Mouse (Mus musculus) midbrain, embryonic 13.5 days (tissue): ENCODE results near the gene Dnajc5g. TPM values are rescaled to one million over a fixed set of nuclear protein-coding genes. Genes with fewer than 3 reads are reported as not detected.
A peak's percentile ranks its signal among the peaks of the same experiment; 100 is the strongest.

Experiments used
- ATAC-seq: fragments of 200-750 bp; cut with Nextera tagmentation; 2 replicates; pipeline ENCODE4 v1.8.0; 2017; ENCODE audit warnings: mild to moderate bottlenecking, moderate TSS enrichment, moderate library complexity
- H3K27ac ChIP-seq: fragments of 300-500 bp; sonication (generic); 2 replicates; pipeline ENCODE4 v1.5.1; 2015; ENCODE audit warnings: inconsistent platforms, mild to moderate bottlenecking, moderate library complexity
- H3K27me3 ChIP-seq: fragments of 300-500 bp; sonication (generic); 2 replicates; pipeline ENCODE4 v1.6.1; 2015; ENCODE audit warnings: mild to moderate bottlenecking, inconsistent platforms
- H3K36me3 ChIP-seq: fragments of 300-500 bp; sonication (generic); 2 replicates; pipeline ENCODE4 v1.6.1; 2015; ENCODE audit warnings: mild to moderate bottlenecking, inconsistent platforms
- H3K4me1 ChIP-seq: fragments of 300-500 bp; sonication (generic); replicated peaks from 2 replicates; pipeline ENCODE4 v1.6.1; 2015; ENCODE audit warnings: inconsistent platforms
- H3K4me2 ChIP-seq: fragments of 300-500 bp; sonication (generic); replicated peaks from 2 replicates; pipeline ENCODE4 v1.6.1; 2015; ENCODE audit warnings: moderate library complexity, mild to moderate bottlenecking, inconsistent platforms
- H3K4me3 ChIP-seq: fragments of 300-500 bp; sonication (generic); replicated peaks from 2 replicates; pipeline ENCODE4 v1.5.1; 2015; ENCODE audit warnings: mild to moderate bottlenecking, inconsistent platforms
- H3K9ac ChIP-seq: fragments of 300-500 bp; sonication (generic); replicated peaks from 2 replicates; pipeline ENCODE4 v1.6.1; 2015; ENCODE audit warnings: mild to moderate bottlenecking, inconsistent platforms
- H3K9me3 ChIP-seq: fragments of 300-500 bp; sonication (generic); 2 replicates; pipeline ENCODE4 v1.6.1; 2016; ENCODE audit warnings: mild to moderate bottlenecking, inconsistent platforms
- WGBS: fragments of 180-500 bp; shearing (Covaris S2); methylation state at CpG from one replicate; pipeline ENCODE4 v1.1.7; 2015; 5-methylcytosine and 5-hydroxymethylcytosine counted together
- polyA plus RNA-seq: library from polyadenylated mRNA; unstranded; fragments of >200 nt; fragmentation: Nextera tagmentation; extraction: Ambion mirVana; gene quantifications from 2 replicates; pipeline ENCODE4 v1.2.1, GENCODE M21; 2015

The Dnajc5g gene
- not detected in 2 replicates for polyA plus RNA-seq

DNA sequence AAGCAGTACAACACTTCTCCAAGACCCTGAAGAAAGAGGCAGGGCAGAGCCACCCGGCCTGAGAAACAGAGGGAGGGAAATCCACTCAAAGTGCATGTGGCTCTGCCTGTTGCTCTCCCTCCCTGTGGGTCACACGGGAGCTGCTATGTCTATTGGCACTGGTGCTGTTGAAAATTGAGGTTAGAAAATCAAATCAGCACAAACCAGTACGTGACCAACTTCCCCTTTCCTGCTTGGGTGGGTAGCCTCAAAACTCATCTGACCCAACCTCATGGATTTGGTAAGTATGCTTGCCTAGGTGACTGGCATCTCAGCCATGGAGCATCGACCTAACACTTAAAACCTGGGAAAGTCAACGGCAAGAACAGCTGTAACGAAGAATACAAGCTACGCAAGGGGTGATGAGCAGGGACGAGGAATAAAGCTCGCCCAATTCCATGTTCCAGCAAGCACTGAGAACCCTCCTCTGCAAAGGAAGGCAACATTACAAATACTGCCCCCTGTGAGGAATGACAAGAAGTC is at the start of gene Dnajc5g:
Gene Dnajc5g, plus strand, starts transcription at position 472 of the 522 bp plus-strand sequence.
- Histone ChIP-seq H3K4me3 (no peak within 1 kb of the TSS), H3K27ac (no peak within 1 kb of the TSS), H3K4me2 (no peak within 1 kb of the TSS), H3K9ac (no peak within 1 kb of the TSS), H3K36me3 (no peaks in the 10 kb centered on the region), H3K9me3 (no peaks in the 10 kb centered on the region), H3K4me1 (no peaks in the 10 kb centered on the region), H3K27me3 (no peaks in the 10 kb centered on the region)
- 83% methylated on average over 9 of the region's 9 CpGs for WGBS
- no peak for ATAC-seq

- no peaks in the 10 kb centered on the region for H3K4me1 ChIP-seq
- no peak for ATAC-seq
- no peaks in the 10 kb centered on the region for H3K9me3 ChIP-seq
- WGBS: 93% methylated on average over 3 of the region's 3 CpGs
- H3K9ac ChIP-seq: no peak overlapping the region
- H3K27ac ChIP-seq: no peak overlapping the region
- no peak overlapping the region for H3K4me2 ChIP-seq
- H3K27me3 ChIP-seq: no peaks in the 10 kb centered on the region
- no peak overlapping the region for H3K4me3 ChIP-seq
- peaks cover 95% of the 10 kb centered on the region for H3K36me3 ChIP-seq
These were observed 36.3 kb upstream of the Dnajc5g start for GRCm38 (mm10) chr5:31069810-31070209.

DNA sequence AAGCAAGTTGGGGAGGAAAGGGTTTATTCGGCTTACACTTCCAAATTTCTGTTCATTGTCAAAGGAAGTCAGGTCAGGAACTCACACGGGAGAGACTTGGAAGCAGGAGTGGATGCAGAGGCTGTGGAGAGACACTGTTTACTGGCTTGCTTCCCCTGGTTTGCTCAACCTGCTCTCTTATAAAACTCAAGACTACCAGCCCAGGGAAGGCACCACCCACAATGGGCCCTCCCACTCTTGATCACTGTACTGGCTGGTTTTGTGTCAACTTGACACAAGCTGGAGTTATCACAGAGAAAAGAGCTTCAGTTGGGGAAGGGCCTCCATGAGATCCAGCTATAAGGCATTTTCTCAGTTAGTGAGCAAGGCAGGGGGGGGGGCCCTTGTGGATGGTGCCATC is 35.0 kb upstream of the Dnajc5g start:
- Histone ChIP-seq H3K27ac (no peak overlapping the region), H3K36me3 (peaks cover 100% of the 10 kb centered on the region), H3K27me3 (no peaks in the 10 kb centered on the region), H3K9ac (no peak overlapping the region), H3K4me2 (no peak overlapping the region), H3K4me3 (no peak overlapping the region), H3K4me1 (no peaks in the 10 kb centered on the region), H3K9me3 (no peaks in the 10 kb centered on the region)
- 92% methylated on average over 2 of the region's 2 CpGs for WGBS
- no peak for ATAC-seq

- H3K4me3 ChIP-seq: no peak overlapping the region
- ATAC-seq: no peak
- H3K4me2 ChIP-seq: no peak overlapping the region
- no peak overlapping the region for H3K9ac ChIP-seq
- H3K36me3 ChIP-seq: peaks cover 100% of the 10 kb centered on the region
- H3K27ac ChIP-seq: no peak overlapping the region
- H3K27me3 ChIP-seq: no peaks in the 10 kb centered on the region
- no peaks in the 10 kb centered on the region for H3K4me1 ChIP-seq
- H3K9me3 ChIP-seq: no peaks in the 10 kb centered on the region
- WGBS: 96% methylated on average over 11 of the region's 11 CpGs
These were observed 34.3 kb upstream of the Dnajc5g start for GRCm38 (mm10) chr5:31071821-31072220.

GRCm38 (mm10) chr5:31073176-31073575 is 32.9 kb upstream of the Dnajc5g start:
- no peaks in the 10 kb centered on the region for H3K4me1 ChIP-seq
- no peak overlapping the region for H3K4me3 ChIP-seq
- no peaks in the 10 kb centered on the region for H3K9me3 ChIP-seq
- no peak for ATAC-seq
- peaks cover 100% of the 10 kb centered on the region for H3K36me3 ChIP-seq
- WGBS: 90% methylated on average over 12 of the region's 12 CpGs
- no peak overlapping the region for H3K4me2 ChIP-seq
- no peaks in the 10 kb centered on the region for H3K27me3 ChIP-seq
- H3K27ac ChIP-seq: no peak overlapping the region
- no peak overlapping the region for H3K9ac ChIP-seq

GRCm38 (mm10) chr5:31076346-31076745 is 29.7 kb upstream of the Dnajc5g start:
- no peak overlapping the region for H3K4me2 ChIP-seq
- no peak overlapping the region for H3K9ac ChIP-seq
- no peak overlapping the region for H3K4me3 ChIP-seq
- WGBS: 90% methylated on average over 13 of the region's 13 CpGs
- no peak overlapping the region for H3K27ac ChIP-seq
- H3K4me1 ChIP-seq: no peaks in the 10 kb centered on the region
- peaks cover 79% of the 10 kb centered on the region for H3K36me3 ChIP-seq
- no peaks in the 10 kb centered on the region for H3K27me3 ChIP-seq
- no peaks in the 10 kb centered on the region for H3K9me3 ChIP-seq
- ATAC-seq: no peak

DNA sequence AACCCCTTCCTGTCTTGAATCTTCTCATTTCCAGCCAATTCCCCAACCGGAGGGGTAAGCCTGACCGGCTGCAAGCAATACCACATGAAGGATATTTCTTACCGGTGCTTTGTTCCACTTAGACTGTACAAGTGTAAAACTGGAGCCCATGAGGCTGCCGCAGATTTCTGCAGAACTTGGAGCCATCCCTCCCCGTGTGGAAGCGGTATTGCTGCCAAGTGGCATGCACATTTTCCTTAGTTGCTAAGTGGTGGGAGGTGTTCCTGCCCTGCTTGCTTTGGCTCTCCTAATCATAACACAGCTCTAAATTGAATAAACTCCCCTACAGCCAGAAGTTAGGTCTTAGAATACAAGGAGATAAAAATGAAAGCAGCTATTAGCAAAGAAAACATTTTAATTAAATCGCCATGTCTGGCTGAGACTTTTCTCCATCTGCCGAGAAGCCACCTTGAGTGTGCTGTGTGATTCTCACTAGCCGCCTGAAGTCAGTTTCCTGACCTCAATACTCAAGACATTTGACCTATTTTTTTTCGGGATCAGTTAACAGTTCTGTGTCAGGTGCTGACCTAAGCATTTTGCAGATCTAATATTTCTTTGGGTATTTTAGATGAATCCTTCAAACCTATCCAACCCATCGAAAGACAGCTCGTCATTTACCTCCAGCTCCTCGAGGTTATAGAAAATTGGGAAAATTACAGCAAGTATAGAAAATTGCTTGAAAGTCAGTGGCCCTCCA is 25.9 kb upstream of the Dnajc5g start:
- Histone ChIP-seq H3K9ac (no peak overlapping the region), H3K4me2 (no peak overlapping the region), H3K4me3 (no peak overlapping the region), H3K36me3 (peaks cover 41% of the 10 kb centered on the region), H3K4me1 (peaks cover 21% of the 10 kb centered on the region), H3K9me3 (no peaks in the 10 kb centered on the region), H3K27ac (no peak overlapping the region), H3K27me3 (no peaks in the 10 kb centered on the region)
- WGBS: 87% methylated on average over 13 of the region's 13 CpGs
- ATAC-seq: no peak

GRCm38 (mm10) chr5:31080795-31081164 is 25.3 kb upstream of the Dnajc5g start:
- 66% methylated on average over 3 of the region's 3 CpGs for WGBS
- H3K9me3 ChIP-seq: no peaks in the 10 kb centered on the region
- H3K9ac ChIP-seq: no peak overlapping the region
- no peak overlapping the region for H3K27ac ChIP-seq
- H3K4me1 ChIP-seq: peaks cover 22% of the 10 kb centered on the region
- no peaks in the 10 kb centered on the region for H3K27me3 ChIP-seq
- ATAC-seq: no peak
- no peak overlapping the region for H3K4me3 ChIP-seq
- no peak overlapping the region for H3K4me2 ChIP-seq
- peaks cover 35% of the 10 kb centered on the region for H3K36me3 ChIP-seq

DNA sequence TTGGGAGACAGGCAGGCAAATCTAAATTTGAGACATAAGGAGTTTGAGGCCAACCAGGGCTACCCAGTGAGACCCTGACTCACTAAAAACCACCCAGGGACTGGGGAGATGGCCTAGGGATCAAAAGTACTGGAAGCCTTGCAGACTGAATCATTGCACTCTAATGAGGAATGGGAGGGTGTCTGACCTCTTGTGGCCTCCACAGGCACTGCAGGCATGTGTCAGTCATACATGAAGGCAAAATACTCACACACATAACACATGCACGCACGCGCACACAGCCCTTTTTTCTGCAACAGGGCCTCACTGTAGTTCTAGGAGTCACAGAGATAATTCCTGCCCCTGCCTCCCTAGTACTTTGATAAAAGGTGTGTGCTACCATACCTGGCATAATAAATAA is 24.7 kb upstream of the Dnajc5g start:
- peaks cover 29% of the 10 kb centered on the region for H3K36me3 ChIP-seq

DNA sequence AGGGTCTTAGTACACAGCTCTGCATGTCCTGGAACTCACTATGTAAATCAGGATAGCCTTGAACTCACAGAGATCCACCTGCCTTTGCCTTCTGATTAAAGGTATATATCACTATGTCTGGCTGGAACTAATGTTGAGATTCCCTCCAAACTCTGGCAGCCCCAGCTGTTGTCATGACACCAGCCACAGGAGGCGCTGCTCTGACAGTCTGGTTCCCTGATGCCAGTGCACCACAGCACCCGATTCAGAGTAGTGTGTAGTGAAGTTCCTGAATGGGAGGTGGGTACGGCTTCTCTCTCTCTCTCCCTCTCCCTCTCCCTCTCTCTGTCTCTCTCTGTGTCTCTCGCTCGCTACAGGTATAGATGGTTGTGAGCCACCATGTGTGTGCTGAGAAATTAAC is 23.7 kb upstream of the Dnajc5g start:
- Histone ChIP-seq H3K36me3 (peaks cover 19% of the 10 kb centered on the region), H3K9ac (no peak overlapping the region), H3K4me1 (peaks cover 33% of the 10 kb centered on the region), H3K9me3 (no peaks in the 10 kb centered on the region), H3K27ac (peak overlapping the region; percentile 82), H3K4me3 (no peak overlapping the region), H3K4me2 (0 out of 2 replicates have a peak overlapping the region, but pooled peaks have one; percentile 6), H3K27me3 (no peaks in the 10 kb centered on the region)
- peak; percentile 28; the same call in 1 of the 2 replicates for ATAC-seq
- 16% methylated on average over 5 of the region's 5 CpGs for WGBS

More for the DNA sequence above, 24.7 kb upstream of the Dnajc5g start:
- no peak overlapping the region for H3K4me2 ChIP-seq
- H3K4me3 ChIP-seq: no peak overlapping the region
- WGBS: 63% methylated on average over 3 of the region's 3 CpGs
- no peaks in the 10 kb centered on the region for H3K27me3 ChIP-seq
- peaks cover 28% of the 10 kb centered on the region for H3K4me1 ChIP-seq
- no peak overlapping the region for H3K27ac ChIP-seq
- ATAC-seq: no peak
- H3K9me3 ChIP-seq: no peaks in the 10 kb centered on the region
- no peak overlapping the region for H3K9ac ChIP-seq

DNA sequence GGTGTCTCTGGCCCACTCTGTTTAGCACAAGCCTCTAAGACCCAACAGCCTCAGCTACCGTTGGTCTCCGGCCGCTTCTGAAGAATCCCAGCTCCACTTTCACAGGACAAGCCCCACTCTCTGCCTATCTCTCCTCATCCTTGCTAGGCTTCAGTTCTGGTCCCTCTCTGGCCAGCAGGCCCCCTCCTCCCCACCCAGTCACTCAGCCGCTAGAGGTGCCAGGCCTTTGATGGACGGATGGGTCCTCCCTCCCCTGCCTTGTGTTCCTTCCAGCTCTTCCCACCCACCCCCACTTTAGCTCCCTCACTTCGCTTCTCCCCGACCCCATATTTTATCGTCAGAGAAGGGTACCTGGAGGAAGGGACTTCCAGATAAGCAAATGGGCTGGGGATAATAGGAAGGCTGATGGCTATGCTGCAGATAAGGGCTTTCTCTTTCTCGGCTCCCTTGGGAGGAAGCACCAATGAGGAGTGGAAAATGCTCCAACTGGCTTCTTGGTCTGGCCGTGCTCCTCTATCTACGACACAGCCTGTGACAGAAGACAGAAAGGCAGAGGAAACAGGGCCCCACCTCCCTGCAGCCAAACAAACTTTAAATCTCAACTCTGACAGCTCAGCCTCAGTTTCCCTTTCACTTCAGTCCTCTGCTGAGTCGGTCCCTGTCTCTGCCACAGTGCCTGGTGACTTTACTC is 23.0 kb upstream of the Dnajc5g start:
- H3K27me3 ChIP-seq: peaks cover 4% of the 10 kb centered on the region; the same call in 1 of the 2 replicates
- peak; percentile 54 for ATAC-seq
- peak overlapping the region; percentile 82 for H3K27ac ChIP-seq
- H3K4me2 ChIP-seq: 0 out of 2 replicates have a peak overlapping the region, but pooled peaks have one; percentile 6
- H3K36me3 ChIP-seq: peaks cover 12% of the 10 kb centered on the region
- H3K9ac ChIP-seq: no peak overlapping the region
- peaks cover 33% of the 10 kb centered on the region for H3K4me1 ChIP-seq
- no peak overlapping the region for H3K4me3 ChIP-seq
- no peaks in the 10 kb centered on the region for H3K9me3 ChIP-seq
- 38% methylated on average over 12 of the region's 12 CpGs for WGBS

DNA sequence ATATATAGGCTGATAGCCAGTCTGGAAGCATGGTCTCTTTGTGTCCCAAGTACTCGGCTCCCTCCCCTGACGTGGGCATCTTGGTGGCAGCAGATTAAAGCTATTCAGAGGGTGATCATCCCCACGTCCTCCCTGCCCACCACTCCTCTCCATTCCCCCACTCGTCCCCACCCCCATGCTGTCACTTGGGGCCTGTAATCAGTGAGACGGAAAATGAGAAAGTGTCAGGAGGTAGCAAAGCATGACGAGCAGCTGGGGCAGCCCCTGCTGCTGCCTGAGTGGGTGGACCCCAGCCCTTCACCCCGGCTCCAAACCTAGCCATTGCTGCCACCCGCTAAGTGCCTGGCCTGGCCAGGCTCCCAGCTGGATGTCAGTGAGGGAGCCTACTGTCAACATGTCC is 22.1 kb upstream of the Dnajc5g start:
- 2% methylated on average over 8 of the region's 8 CpGs for WGBS
- Histone ChIP-seq H3K4me2 (0 out of 2 replicates have a peak overlapping the region, but pooled peaks have one; percentile 15), H3K9me3 (no peaks in the 10 kb centered on the region), H3K4me1 (peaks cover 33% of the 10 kb centered on the region), H3K27me3 (peaks cover 13% of the 10 kb centered on the region; the same call in 1 of the 2 replicates), H3K27ac (peak overlapping the region; percentile 82), H3K4me3 (no peak overlapping the region), H3K36me3 (peaks cover 3% of the 10 kb centered on the region; the same call in 1 of the 2 replicates), H3K9ac (0 out of 2 replicates have a peak overlapping the region, but pooled peaks have one; percentile 25)
- ATAC-seq: peak; percentile 71
